Mouse (Mus musculus) hindbrain, embryonic 11.5 days (tissue): ENCODE data around the gene Smyd2. TPM values are rescaled to one million over a fixed set of nuclear protein-coding genes. Genes with fewer than 3 reads are reported as not detected.

Source experiments
- ATAC-seq: fragments of 200-750 bp; cut with Nextera tagmentation; 2 replicates; pipeline ENCODE4 v1.8.0; 2017; ENCODE audit warnings: mild to moderate bottlenecking, moderate TSS enrichment, moderate library complexity; ENCODE audit not compliant: low FRiP score
- DNase-seq: peaks from one replicate; pipeline ENCODE4 v3.0.0-alpha.2; 2015; ENCODE audit warnings: low spot score
- H3K27ac ChIP-seq: fragments of 300-500 bp; sonication (generic); 2 replicates; pipeline ENCODE4 v1.5.1; 2014; ENCODE audit warnings: mild to moderate bottlenecking, low read depth, low read length
- H3K27me3 ChIP-seq: fragments of 300-500 bp; sonication (generic); 2 replicates; pipeline ENCODE4 v1.6.1; 2014; ENCODE audit warnings: mild to moderate bottlenecking, low read length, moderate library complexity, mixed read lengths; ENCODE audit not compliant: control insufficient read depth, insufficient read depth
- H3K36me3 ChIP-seq: fragments of 300-500 bp; sonication (generic); 2 replicates; pipeline ENCODE4 v1.6.1; 2014; ENCODE audit warnings: mild to moderate bottlenecking, low read length, moderate library complexity, mixed read lengths; ENCODE audit not compliant: control insufficient read depth, insufficient read depth
- H3K4me1 ChIP-seq: fragments of 300-500 bp; sonication (generic); replicated peaks from 2 replicates; pipeline ENCODE4 v1.6.1; 2014; ENCODE audit warnings: low read length, mixed read lengths; ENCODE audit not compliant: control insufficient read depth, insufficient read depth
- H3K4me2 ChIP-seq: fragments of 300-500 bp; sonication (generic); replicated peaks from 2 replicates; pipeline ENCODE4 v1.6.1; 2014; ENCODE audit warnings: mild to moderate bottlenecking, low read depth, low read length
- H3K4me3 ChIP-seq: fragments of 300-500 bp; sonication (generic); 2 replicates; pipeline ENCODE4 v1.5.1; 2014; ENCODE audit warnings: low read depth, low read length
- H3K9ac ChIP-seq: fragments of 300-500 bp; sonication (generic); 2 replicates; pipeline ENCODE4 v1.6.1; 2014; ENCODE audit warnings: low read depth, low read length
- H3K9me3 ChIP-seq: fragments of 300-500 bp; sonication (generic); 2 replicates; pipeline ENCODE4 v1.6.1; 2016; ENCODE audit warnings: low read length; ENCODE audit not compliant: control insufficient read depth
- WGBS: fragments of 180-500 bp; shearing (Covaris S2); extraction: QIAGEN DNeasy Blood & Tissue Kit; methylation state at CpG from one replicate; pipeline ENCODE4 v1.1.7; 2014; 5-methylcytosine and 5-hydroxymethylcytosine counted together
- polyA plus RNA-seq: library from polyadenylated mRNA; unstranded; fragments of >200 nt; fragmentation: Nextera tagmentation; extraction: Ambion mirVana; gene quantifications from 2 replicates; pipeline ENCODE4 v1.2.1, GENCODE M21; 2014

Smyd2 gene
- polyA plus RNA-seq, 1 experiment from 2014 or later = 54.7 TPM

GRCm38 (mm10) chr1:189923157-189923556 lies 994 bp upstream of the Smyd2 start:
- Histone ChIP-seq H3K4me3 (no peak overlapping the region), H3K9me3 (no peaks in the 10 kb centered on the region), H3K4me1 (peaks cover 7% of the 10 kb centered on the region; the same call in 1 of the 2 replicates), H3K27ac (no peak overlapping the region), H3K9ac (no peak overlapping the region), H3K27me3 (no peaks in the 10 kb centered on the region), H3K4me2 (no peak overlapping the region), H3K36me3 (no peaks in the 10 kb centered on the region)
- ATAC-seq (no peak), DNase-seq (no peak)
- WGBS = 78% methylated on average over 4 of the region's 4 CpGs

- 22% methylated on average over 9 of the region's 9 CpGs for WGBS
- Histone ChIP-seq H3K36me3 (no peaks in the 10 kb centered on the region), H3K9ac (no peak overlapping the region), H3K27me3 (no peaks in the 10 kb centered on the region), H3K4me2 (peak overlapping the region; percentile 98), H3K9me3 (no peaks in the 10 kb centered on the region), H3K4me3 (peak overlapping the region; percentile 82), H3K4me1 (peaks cover 7% of the 10 kb centered on the region; the same call in 1 of the 2 replicates), H3K27ac (no peak overlapping the region)
- ATAC-seq (no peak), DNase-seq (no peak)
Observed at GRCm38 (mm10) chr1:189922721-189923120, 558 bp upstream of the Smyd2 start.

GRCm38 (mm10) chr1:189921568-189921817 lies 670 bp downstream of the Smyd2 start:
- Histone ChIP-seq H3K4me2 (peak overlapping the region; percentile 98), H3K9me3 (no peaks in the 10 kb centered on the region), H3K27ac (no peak overlapping the region), H3K4me1 (peaks cover 12% of the 10 kb centered on the region), H3K9ac (peak overlapping the region; percentile 66), H3K36me3 (no peaks in the 10 kb centered on the region), H3K27me3 (no peaks in the 10 kb centered on the region), H3K4me3 (peak overlapping the region; percentile 82)
- WGBS = 4% methylated on average over 4 of the region's 4 CpGs
- no peak for ATAC-seq
- peak; percentile 64 for DNase-seq

GRCm38 (mm10) chr1:189920701-189921567 lies 1.2 kb downstream of the Smyd2 start:
- WGBS = 39% methylated on average over 28 of the region's 28 CpGs
- H3K9ac ChIP-seq = no peak overlapping the region; the same call in 1 of the 2 replicates
- peak overlapping the region; percentile 98 for H3K4me2 ChIP-seq
- no peaks in the 10 kb centered on the region for H3K27me3 ChIP-seq
- no peaks in the 10 kb centered on the region for H3K9me3 ChIP-seq
- DNase-seq (no peak), ATAC-seq (peak; percentile 62)
- peak overlapping the region; percentile 82 for H3K4me3 ChIP-seq
- H3K27ac ChIP-seq = no peak overlapping the region
- H3K4me1 ChIP-seq = peaks cover 14% of the 10 kb centered on the region
- no peaks in the 10 kb centered on the region for H3K36me3 ChIP-seq

- no peak overlapping the region for H3K4me2 ChIP-seq
- H3K36me3 ChIP-seq = no peaks in the 10 kb centered on the region
- DNase-seq (no peak), ATAC-seq (no peak)
- H3K4me3 ChIP-seq = no peak overlapping the region
- no peaks in the 10 kb centered on the region for H3K9me3 ChIP-seq
- H3K27me3 ChIP-seq = no peaks in the 10 kb centered on the region
- H3K9ac ChIP-seq = no peak overlapping the region
- WGBS = 85% methylated on average over 3 of the region's 3 CpGs
- H3K27ac ChIP-seq = no peak overlapping the region
- peaks cover 14% of the 10 kb centered on the region for H3K4me1 ChIP-seq
Observed at GRCm38 (mm10) chr1:189919756-189920155, 2.4 kb downstream of the Smyd2 start.

- H3K9me3 ChIP-seq = no peaks in the 10 kb centered on the region
- H3K4me1 ChIP-seq = peaks cover 14% of the 10 kb centered on the region
- H3K36me3 ChIP-seq = no peaks in the 10 kb centered on the region
- no peak overlapping the region for H3K4me3 ChIP-seq
- no peak overlapping the region for H3K27ac ChIP-seq
- 48% methylated on average over 4 of the region's 4 CpGs for WGBS
- no peak overlapping the region for H3K9ac ChIP-seq
- DNase-seq (no peak), ATAC-seq (no peak)
- no peak overlapping the region for H3K4me2 ChIP-seq
- no peaks in the 10 kb centered on the region for H3K27me3 ChIP-seq
Observed at GRCm38 (mm10) chr1:189917126-189917500, 5.0 kb downstream of the Smyd2 start.

GRCm38 (mm10) chr1:189916422-189917125 lies 5.6 kb downstream of the Smyd2 start:
- WGBS = 32% methylated on average over 10 of the region's 10 CpGs
- no peak for ATAC-seq
- no peak overlapping the region for H3K4me2 ChIP-seq
- no peaks in the 10 kb centered on the region for H3K27me3 ChIP-seq
- no peaks in the 10 kb centered on the region for H3K9me3 ChIP-seq
- no peak overlapping the region for H3K9ac ChIP-seq
- H3K27ac ChIP-seq = no peak overlapping the region
- DNase-seq = no peak
- peaks cover 14% of the 10 kb centered on the region for H3K4me1 ChIP-seq
- no peaks in the 10 kb centered on the region for H3K36me3 ChIP-seq
- no peak overlapping the region for H3K4me3 ChIP-seq

GRCm38 (mm10) chr1:189913093-189913760 lies 8.9 kb downstream of the Smyd2 start:
- ATAC-seq = no peak
- Histone ChIP-seq H3K4me1 (peaks cover 7% of the 10 kb centered on the region), H3K4me3 (no peak overlapping the region), H3K9ac (no peak overlapping the region), H3K4me2 (no peak overlapping the region), H3K36me3 (no peaks in the 10 kb centered on the region), H3K27me3 (no peaks in the 10 kb centered on the region), H3K9me3 (no peaks in the 10 kb centered on the region), H3K27ac (0 out of 2 replicates have a peak overlapping the region, but pooled peaks have one; percentile 17)
- DNase-seq = no peak
- WGBS = 93% methylated on average over 21 of the region's 21 CpGs
